23 mouse cellular contexts compared by ENCODE assay signal in the genomic region with DNA sequence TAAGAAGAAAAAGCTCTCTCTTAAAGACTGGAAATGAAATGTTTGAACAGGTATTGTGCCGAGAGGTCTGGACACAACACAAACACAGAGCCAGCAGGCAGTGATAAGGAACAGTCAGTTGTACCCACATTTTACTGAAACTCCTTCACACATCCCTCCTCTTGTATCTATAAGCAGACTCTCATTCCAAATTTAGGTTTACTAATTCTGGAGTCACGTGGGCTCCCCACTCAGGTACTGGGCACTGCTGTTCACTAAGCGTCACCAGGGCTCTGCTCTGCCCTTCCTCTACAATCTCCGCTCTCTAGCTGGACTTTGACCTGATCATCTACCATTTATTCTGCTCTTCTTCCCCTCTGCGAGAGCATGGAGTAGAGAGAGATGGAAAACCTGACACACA. TPM values are rescaled to one million over a fixed set of nuclear protein-coding genes. Genes with fewer than 3 reads are reported as not detected.
DNase-seq lines count a peak whose midpoint lies in the region; ATAC-seq lines count a peak whose summit lies in the region.
"Had no signal": no experiment of that assay in that cellular context is flagged by ENCODE, and none has a peak within 500 bp of the region (broad histone marks: within the 10 kb centered on the region; RNA-seq: fewer than 3 reads in every experiment).

No protein-coding gene starts in this region.

- no peak for ATAC-seq in heart, embryonic 12.5 days (ENCODE audit: insufficient number of reproducible peaks, low FRiP score)
- no peak for ATAC-seq in heart, embryonic 13.5 days (ENCODE audit: extremely low read depth, insufficient number of reproducible peaks, low FRiP score, low TSS enrichment)
- ATAC-seq in heart, embryonic 15.5 days (replicated peaks; ENCODE audit: insufficient number of reproducible peaks, insufficient read depth, low FRiP score, low read depth): no peak
- ATAC-seq: forebrain, embryonic 13.5 days; forebrain, postnatal 0 days; intestine, embryonic 15.5 days had no signal

- H3K9me3 ChIP-seq in heart, embryonic 12.5 days (replicated peaks): peaks cover 3% of the 10 kb centered on the region; the same call in 1 of the 2 replicates
- H3K9me3 ChIP-seq in heart, embryonic 13.5 days: peaks cover 7% of the 10 kb centered on the region
- peaks cover 3% of the 10 kb centered on the region; the same call in 1 of the 2 replicates for H3K9me3 ChIP-seq in heart, embryonic 15.5 days (replicated peaks)
- peaks cover 12% of the 10 kb centered on the region for H3K9me3 ChIP-seq in forebrain, embryonic 10.5 days
- H3K9me3 ChIP-seq: forebrain, embryonic 13.5 days; intestine, embryonic 15.5 days had no signal

- DNase-seq in heart, adult 18-20 months: peak; percentile 28 to 30
- no peak for DNase-seq in heart, adult 9 months (ENCODE audit: low spot score in 2 of 2)
- no peak for DNase-seq in heart, adult 8-10 months (ENCODE audit: low spot score)
- no peak for DNase-seq in urinary bladder, postnatal 10 days (ENCODE audit: low spot score)
- no peak for DNase-seq in forebrain, embryonic 10.5 days (ENCODE audit: extremely low spot score, low spot score)
- DNase-seq: adrenal gland, adult 2 months; adrenal gland, postnatal 36 days; cerebellum, adult 11 months; cerebellum, adult 8-10 months; cerebellum, postnatal 14 days; forebrain, postnatal 0 days; gastrocnemius, postnatal 10 days; kidney, adult 18-20 months had no signal

- H3K27ac ChIP-seq in heart, embryonic 12.5 days (ENCODE audit: poor library complexity, severe bottlenecking): peak overlapping the region; percentile 81
- H3K27ac ChIP-seq in heart, embryonic 13.5 days (replicated peaks): peak overlapping the region; percentile 75
- H3K27ac ChIP-seq in heart, embryonic 15.5 days: peak overlapping the region; percentile 76
- H3K27ac ChIP-seq in forebrain, embryonic 10.5 days: no peak overlapping the region
- H3K27ac ChIP-seq: embryonic facial prominence, embryonic 12.5 days; forebrain, embryonic 13.5 days; hindbrain, embryonic 10.5 days; hindbrain, embryonic 14.5 days; intestine, embryonic 15.5 days had no signal

- WGBS in heart, embryonic 12.5 days: 48% methylated on average over 5 of the region's 5 CpGs
- 45% methylated on average over 5 of the region's 5 CpGs for WGBS in heart, embryonic 13.5 days
- WGBS in heart, embryonic 15.5 days: 49% methylated on average over 5 of the region's 5 CpGs
- 91% methylated on average over 5 of the region's 5 CpGs for WGBS in forebrain, embryonic 10.5 days

- H3K4me3 ChIP-seq in heart, embryonic 12.5 days: no peak overlapping the region
- no peak overlapping the region for H3K4me3 ChIP-seq in heart, embryonic 13.5 days
- no peak overlapping the region for H3K4me3 ChIP-seq in heart, embryonic 15.5 days
- no peak overlapping the region for H3K4me3 ChIP-seq in forebrain, embryonic 10.5 days
- H3K4me3 ChIP-seq: embryonic facial prominence, embryonic 12.5 days; forebrain, embryonic 13.5 days; hindbrain, embryonic 10.5 days; intestine, embryonic 15.5 days had no signal

- no peaks in the 10 kb centered on the region for H3K36me3 ChIP-seq in heart, embryonic 12.5 days
- 0 out of 2 replicates have a peak, but pooled peaks cover 5% of the 10 kb centered on the region for H3K36me3 ChIP-seq in heart, embryonic 13.5 days
- no peaks in the 10 kb centered on the region; the same call in 1 of the 2 replicates for H3K36me3 ChIP-seq in heart, embryonic 15.5 days
- peaks cover 15% of the 10 kb centered on the region; the same call in 1 of the 2 replicates for H3K36me3 ChIP-seq in forebrain, embryonic 10.5 days (replicated peaks)
- H3K36me3 ChIP-seq: intestine, embryonic 15.5 days had no signal

- H3K4me1 ChIP-seq in heart, embryonic 12.5 days (replicated peaks): peaks cover 24% of the 10 kb centered on the region
- H3K4me1 ChIP-seq in heart, embryonic 13.5 days: peaks cover 25% of the 10 kb centered on the region
- H3K4me1 ChIP-seq in heart, embryonic 15.5 days (replicated peaks): peaks cover 16% of the 10 kb centered on the region
- H3K4me1 ChIP-seq in forebrain, embryonic 10.5 days: peaks cover 24% of the 10 kb centered on the region

- H3K4me2 ChIP-seq in heart, embryonic 12.5 days: peak overlapping the region; percentile 6; the same call in 1 of the 2 replicates
- peak overlapping the region; percentile 16; the same call in 1 of the 2 replicates for H3K4me2 ChIP-seq in heart, embryonic 13.5 days
- peak overlapping the region; percentile 16; the same call in 1 of the 2 replicates for H3K4me2 ChIP-seq in heart, embryonic 15.5 days
- H3K4me2 ChIP-seq: embryonic facial prominence, embryonic 12.5 days; forebrain, embryonic 13.5 days; hindbrain, embryonic 14.5 days; intestine, embryonic 15.5 days had no signal

- H3K9ac ChIP-seq in heart, embryonic 12.5 days: no peak overlapping the region
- no peak overlapping the region for H3K9ac ChIP-seq in heart, embryonic 13.5 days
- no peak overlapping the region for H3K9ac ChIP-seq in heart, embryonic 15.5 days
- H3K9ac ChIP-seq: embryonic facial prominence, embryonic 12.5 days; forebrain, embryonic 13.5 days; forebrain, postnatal 0 days; hindbrain, embryonic 14.5 days; intestine, embryonic 15.5 days had no signal

- H3K27me3 ChIP-seq in heart, embryonic 12.5 days (replicated peaks): no peaks in the 10 kb centered on the region
- no peaks in the 10 kb centered on the region for H3K27me3 ChIP-seq in heart, embryonic 13.5 days (replicated peaks)
- H3K27me3 ChIP-seq in heart, embryonic 15.5 days: no peaks in the 10 kb centered on the region
- no peaks in the 10 kb centered on the region for H3K27me3 ChIP-seq in forebrain, embryonic 10.5 days (ENCODE audit: poor library complexity, severe bottlenecking)
- H3K27me3 ChIP-seq: embryonic facial prominence, embryonic 12.5 days; forebrain, embryonic 13.5 days; intestine, embryonic 15.5 days had no signal

RNA-seq across cellular contexts. Expression of gene Sobp, which starts 15.4 kb away (rescaled TPM):
- 10 to 100 TPM; 12.3 to 15.4 TPM for total RNA-seq in heart, adult 18-20 months (2021)
- polyA plus RNA-seq in heart, embryonic 12.5 days (2016; fragmentation: Nextera tagmentation; extraction: Ambion mirVana): 2.8 and 3.1 TPM in 2 replicates
- 10 to 100 TPM; 13.3 to 17.7 (median 15.5) TPM for total RNA-seq in heart, adult 8-10 months (2022)
- polyA plus RNA-seq in heart, embryonic 13.5 days (2015; fragmentation: Nextera tagmentation; extraction: Ambion mirVana): 1.6 and 1.7 TPM in 2 replicates
- polyA plus RNA-seq in heart, embryonic 15.5 days (2015; fragmentation: Nextera tagmentation; extraction: Ambion mirVana): 1.9 and 2.1 TPM in 2 replicates
- 1.8 and 2.0 TPM in 2 replicates for polyA plus RNA-seq in forebrain, embryonic 10.5 days (2016; fragmentation: Nextera tagmentation; extraction: Ambion mirVana)
- total RNA-seq: common myeloid progenitor, adult 5-6 weeks had no signal

RNA-seq across cellular contexts. Expression of gene 9030612E09Rik, which starts 15.6 kb away (rescaled TPM):
- total RNA-seq in heart, adult 18-20 months (2021): 1 to 10 TPM; 2.9 to 3.8 TPM
- 0.23 and 0.45 TPM in 2 replicates for polyA plus RNA-seq in heart, embryonic 12.5 days (2016; fragmentation: Nextera tagmentation; extraction: Ambion mirVana)
- 1 to 10 TPM; 2.7 to 3.3 (median 2.9) TPM for total RNA-seq in heart, adult 8-10 months (2022)
- polyA plus RNA-seq in heart, embryonic 13.5 days (2015; fragmentation: Nextera tagmentation; extraction: Ambion mirVana): 0.52 and 0.64 TPM in 2 replicates
- 0.76 and 0.79 TPM in 2 replicates for polyA plus RNA-seq in heart, embryonic 15.5 days (2015; fragmentation: Nextera tagmentation; extraction: Ambion mirVana)
- 1.0 and 1.1 TPM in 2 replicates for polyA plus RNA-seq in forebrain, embryonic 10.5 days (2016; fragmentation: Nextera tagmentation; extraction: Ambion mirVana)
- total RNA-seq: common myeloid progenitor, adult 5-6 weeks; ES-E14 had no signal

Comparison
In these comparisons a context has a peak if more than half of its experiments do, and no peak if none do; other contexts are left out.
1. DNase-seq: peak in heart, adult 18-20 months (2 of 2); none in heart, adult 9 months (0 of 2), heart, adult 8-10 months (single experiment), urinary bladder, postnatal 10 days (single experiment) and forebrain, embryonic 10.5 days (single experiment).
2. Peak in every context shown above with its lines, with median percentiles within 50 percentile points of each other: H3K4me2 ChIP-seq.